Mouse (Mus musculus): ENCODE measurements around the gene Mier1.

- no peak for TF ChIP-seq CTCF (IDR thresholded peaks at IDR 0.05)
- TF ChIP-seq POLR2A (IDR thresholded peaks at IDR 0.05; ENCODE audit: insufficient read depth, low read depth, low read length), result no peak
- no peak for TF ChIP-seq EP300 (IDR thresholded peaks at IDR 0.05; ENCODE audit: insufficient read depth, low read depth, low read length)
Observed at GRCm38 (mm10) chr4:103120028-103120384, 5.8 kb downstream of the Mier1 start.
